Mouse (Mus musculus) cerebellum, postnatal 4 days (tissue): Measurements from ENCODE around the gene Triobp.
A peak's percentile ranks its signal among the peaks of the same experiment; 100 is the strongest.

Experiments used
- DNase-seq, 2 experiments: peaks; one replicate each; pipeline ENCODE4 v3.0.0; 2022; ENCODE audit warnings: low spot score in 2 of 2, mixed read lengths in 1 of 2

The Triobp gene

DNA sequence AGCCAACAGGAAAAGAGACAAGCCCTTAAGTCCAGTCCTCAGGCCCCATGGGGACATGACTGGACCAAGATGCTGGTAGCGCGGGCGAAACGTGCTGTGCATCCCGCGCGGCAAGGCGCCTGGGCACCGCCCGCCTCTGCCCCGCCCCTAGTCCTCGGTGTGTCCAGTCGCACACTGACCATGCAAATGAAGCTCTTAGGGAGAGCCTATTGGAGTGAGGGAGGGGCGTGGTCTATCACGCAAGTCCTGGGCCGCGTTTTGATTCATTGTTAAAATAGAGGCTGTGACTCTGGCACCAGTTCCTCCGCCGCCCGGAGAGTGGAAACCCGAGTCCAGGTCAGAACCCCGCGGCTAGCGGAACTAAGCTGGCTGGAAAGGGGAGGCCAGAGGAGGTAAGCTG, at the start of gene Triobp:
Triobp (plus strand) TSS at position 68 of the 400 bp plus-strand sequence.
- DNase-seq = peak; percentile 60 to 80

DNA sequence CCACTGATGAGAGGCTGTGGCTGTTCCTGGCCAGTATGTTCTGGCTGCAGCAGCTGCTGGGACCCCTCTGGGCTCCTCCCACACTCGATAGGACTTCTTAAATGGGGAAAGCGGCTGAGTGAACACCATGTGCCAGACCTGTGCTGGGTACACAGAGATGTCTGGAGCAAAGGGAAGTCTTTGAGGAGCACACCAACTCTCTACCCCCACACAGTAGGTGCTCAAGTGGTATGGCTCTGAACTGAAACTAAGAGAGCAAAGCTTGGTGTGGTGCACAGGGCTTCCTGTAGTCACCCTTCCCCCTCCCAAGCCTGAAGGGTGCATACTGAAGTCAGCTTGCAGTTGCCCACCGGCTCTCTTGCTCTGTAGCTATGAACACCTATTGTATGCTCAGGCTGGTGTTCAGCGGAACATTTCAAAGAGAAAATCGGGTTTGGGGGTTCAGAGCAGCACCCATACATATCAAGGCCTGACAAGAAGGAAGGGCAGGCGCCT, 49.0 kb upstream of the Triobp start:
- no peak for DNase-seq

DNA sequence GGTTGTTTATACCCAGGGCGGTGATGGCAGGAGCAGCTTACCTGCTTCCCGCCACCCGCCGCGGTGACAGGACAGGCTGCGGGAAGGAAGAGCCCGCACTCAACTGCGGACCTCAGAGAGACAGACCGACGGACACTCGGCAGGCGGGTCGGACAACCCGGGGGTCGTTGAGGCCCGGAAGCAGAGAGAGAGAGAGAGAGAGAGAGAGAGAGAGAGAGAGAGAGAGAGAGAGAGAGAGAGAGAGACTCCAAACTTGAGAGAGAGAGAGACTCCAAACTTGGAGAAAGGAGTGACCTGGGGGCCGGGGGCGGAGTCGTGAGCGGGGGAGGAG, 48.1 kb upstream of the Triobp start, which contains the start of gene Gm49510:
Gm49510 (plus strand) TSS at position 259 of the 331 bp plus-strand sequence.
- no peak for DNase-seq

DNA sequence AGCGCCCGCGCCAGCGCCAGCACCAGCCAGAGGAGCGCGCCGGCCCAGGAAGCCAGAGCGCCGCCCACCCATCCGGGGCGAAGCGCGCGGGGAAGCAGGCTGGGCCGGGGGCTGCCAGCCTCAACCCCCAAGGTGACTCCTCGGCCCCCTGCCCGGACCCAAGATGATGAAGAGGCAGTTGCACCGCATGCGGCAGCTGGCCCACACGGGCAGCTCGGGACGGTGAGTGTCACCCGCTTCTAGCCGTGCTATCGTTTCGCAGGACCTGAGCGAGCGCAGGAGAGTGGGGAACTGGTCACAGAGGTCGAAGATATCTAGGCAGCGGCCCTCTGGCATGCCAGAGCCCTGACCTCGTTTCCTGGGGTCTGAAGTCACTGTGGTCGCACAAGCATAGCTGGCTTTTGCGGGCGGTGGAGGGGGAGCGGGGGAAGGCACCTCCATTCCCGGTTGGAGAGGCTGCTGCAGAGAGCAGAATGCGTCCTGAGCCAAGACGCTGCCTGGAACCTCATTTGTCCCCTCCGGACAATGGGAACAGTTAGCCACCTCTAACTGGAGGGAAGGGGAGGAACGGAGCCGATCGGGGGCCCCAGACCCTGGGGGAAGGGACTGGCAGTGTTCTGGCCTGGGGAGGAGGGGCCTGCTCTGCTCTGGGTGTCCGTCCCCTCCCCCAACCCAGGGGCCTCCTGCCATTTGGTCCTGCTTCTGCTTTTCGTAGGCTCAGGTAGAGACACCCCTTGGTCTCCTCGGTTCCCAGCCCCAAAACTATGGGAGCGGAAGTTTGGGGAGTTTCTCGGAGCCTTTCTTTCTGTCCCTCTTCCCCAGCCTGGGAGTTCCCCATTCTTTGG, 47.6 kb upstream of the Triobp start, which contains the start of gene Sh3bp1:
Sh3bp1 (plus strand) TSS at position 29 of the 845 bp plus-strand sequence.
- no peak for DNase-seq

DNA sequence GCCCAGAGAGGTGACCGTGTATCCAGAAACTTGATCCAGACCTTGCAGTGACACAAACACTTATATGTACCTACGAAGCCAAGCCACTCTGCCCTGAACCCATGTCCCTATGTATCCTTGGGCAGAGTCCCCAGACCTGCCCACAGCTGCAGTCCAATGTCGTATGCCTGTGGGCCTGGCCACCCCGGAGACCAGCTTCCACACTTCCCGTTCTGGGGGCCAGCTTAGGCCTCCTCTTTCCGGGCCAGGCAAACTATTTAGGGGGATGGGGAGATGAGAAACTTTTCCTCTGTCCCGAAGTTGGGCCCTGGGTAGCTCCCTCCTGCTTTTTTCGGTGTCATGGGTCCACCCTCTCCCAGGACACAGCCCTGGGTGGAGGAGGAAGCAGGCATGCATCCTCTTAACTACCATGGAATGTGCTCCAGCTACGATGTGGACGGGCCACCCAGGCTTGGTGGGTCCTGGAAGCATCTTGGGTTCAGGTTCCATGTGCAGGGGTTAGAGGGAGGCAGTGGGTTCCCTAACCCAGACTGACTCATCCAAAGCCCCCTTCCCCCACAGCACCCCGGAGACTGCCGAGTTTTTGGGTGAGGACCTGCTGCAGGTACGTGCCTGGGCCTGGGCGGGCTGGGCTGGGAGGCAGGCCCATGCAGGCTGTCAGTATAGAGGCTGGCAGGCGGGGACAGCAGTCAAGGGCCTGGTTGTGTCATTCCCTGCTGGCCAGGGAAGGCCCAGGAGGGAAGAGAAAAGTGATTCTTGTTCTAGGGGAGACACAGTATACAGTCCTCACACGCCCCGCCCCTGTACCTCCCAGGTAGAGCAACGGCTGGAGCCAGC, 46.7 kb upstream of the Triobp start:
- no peak for DNase-seq

DNA sequence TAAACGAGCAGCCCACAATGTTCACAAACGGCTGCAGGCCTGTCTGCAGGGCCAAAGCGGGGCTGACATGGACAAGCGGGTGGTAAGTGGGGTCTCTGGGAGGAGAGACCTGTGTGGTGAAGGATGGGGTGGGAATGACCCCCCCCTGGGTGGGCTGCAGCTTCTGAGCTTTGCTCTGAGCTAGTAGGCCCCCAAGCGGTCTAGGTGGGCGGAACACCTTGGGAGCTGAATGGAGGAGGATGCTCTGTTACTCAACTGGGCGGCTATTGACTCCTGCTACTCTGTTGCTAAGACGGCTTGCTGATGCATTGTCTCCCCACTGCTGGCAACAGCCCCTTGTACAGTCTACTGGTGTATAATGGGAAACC, 46.1 kb upstream of the Triobp start:
- DNase-seq = no peak

DNA sequence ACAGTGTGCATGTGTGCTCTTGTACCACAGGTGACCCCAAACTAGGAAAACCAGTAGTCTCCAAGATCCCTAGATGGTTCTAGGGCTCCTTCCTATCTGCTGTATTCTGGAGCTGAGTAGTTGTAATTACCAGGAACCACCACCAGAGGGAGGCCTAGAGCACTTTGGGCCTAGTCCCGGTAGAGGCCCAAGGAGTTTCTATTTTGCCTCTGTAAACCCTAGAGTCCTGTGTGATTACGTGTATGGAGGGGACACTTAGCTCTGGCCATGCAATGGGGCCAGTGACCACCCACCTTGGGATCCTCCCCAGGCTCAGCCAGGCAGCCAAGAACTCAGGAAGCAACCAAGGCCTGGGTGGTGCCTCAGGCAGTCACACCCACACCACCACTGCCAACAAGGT, 44.3 kb upstream of the Triobp start:
- DNase-seq = peak; percentile 59 to 87

DNA sequence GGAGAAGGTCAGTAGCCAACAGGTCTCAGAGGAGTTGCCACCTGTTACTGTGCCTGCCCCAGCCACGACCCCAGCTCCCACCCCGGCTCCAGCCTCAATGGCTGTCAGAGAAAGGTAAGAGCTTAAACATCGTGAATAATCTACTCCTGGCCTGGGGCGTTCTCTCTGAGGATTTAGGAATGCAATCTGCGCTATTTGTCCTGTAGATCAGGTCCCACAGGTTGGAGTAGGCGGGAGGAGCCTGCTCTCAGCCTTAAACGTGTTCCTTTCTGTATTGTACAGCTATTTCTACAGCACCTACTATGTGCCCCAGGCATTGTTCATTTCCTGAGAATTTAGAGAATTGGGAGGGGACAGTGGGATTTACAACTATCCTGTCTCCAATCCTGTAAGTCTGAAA, 39.1 kb upstream of the Triobp start:
- DNase-seq = no peak

DNA sequence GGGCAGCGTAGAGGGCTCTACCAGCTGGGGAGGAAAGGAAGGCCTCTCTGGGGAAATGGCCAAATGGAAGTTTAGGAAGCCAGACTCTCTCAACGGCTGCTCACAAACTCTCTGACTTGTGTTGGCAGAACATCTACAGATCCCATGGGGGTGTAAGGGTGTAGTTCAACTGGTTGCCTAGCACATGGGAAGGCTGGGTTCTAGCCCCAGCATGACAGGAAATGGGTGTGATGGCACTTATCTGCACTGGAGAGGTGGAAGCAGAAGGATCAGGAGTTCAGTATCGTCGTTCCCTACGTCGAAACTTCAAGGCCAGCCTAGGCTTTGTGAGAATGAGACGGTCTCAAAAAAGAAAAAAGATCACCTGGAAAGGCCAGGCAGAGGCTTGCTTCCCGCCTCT, 38.5 kb upstream of the Triobp start:
- no peak for DNase-seq

DNA sequence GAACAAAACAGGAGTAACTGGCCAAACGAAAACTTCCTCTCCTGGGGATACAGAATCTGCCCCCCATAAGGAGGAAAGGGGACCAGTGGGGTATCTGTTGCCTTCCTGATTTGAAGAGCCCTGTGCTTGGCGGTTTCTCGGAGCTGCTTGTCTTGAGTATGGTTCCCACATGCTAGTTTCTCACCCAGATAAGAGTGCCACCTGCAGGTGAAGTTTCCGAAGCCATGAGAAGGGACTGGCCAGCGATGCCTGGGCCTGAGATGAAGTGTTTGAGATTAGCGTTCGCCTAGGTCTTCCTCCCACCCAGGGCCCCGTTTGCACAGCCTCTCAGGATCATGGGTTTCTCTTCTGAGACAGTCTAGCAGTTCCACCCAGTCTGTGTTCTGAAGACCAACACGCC, 35.5 kb upstream of the Triobp start:
- DNase-seq = peak in 1 of 2 experiments; percentile 42

DNA sequence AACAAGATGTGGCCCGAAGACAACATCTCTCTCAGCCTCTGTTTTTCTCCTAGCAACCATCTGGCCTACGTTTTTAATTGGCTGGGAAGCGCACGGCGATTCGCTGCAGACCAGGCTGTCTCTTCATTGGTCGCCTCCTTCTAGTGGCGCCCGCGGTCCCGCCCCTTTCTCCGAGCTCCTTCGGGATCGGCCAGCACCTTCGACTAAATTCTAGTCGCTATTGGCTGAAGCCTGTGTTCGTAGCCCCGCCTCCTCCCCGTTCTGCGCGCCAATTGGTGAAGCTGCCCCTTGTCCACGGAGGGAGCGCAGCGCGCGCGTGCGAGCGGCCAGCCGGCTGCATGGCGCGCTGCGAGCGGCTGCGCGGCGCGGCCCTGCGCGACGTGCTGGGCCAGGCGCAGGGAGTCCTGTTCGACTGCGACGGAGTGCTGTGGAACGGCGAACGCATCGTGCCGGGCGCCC, 33.9 kb upstream of the Triobp start, which contains the start of gene Pdxp:
Pdxp (plus strand) TSS at position 288 of the 459 bp plus-strand sequence.
- peak; percentile 90 to 97 for DNase-seq

DNA sequence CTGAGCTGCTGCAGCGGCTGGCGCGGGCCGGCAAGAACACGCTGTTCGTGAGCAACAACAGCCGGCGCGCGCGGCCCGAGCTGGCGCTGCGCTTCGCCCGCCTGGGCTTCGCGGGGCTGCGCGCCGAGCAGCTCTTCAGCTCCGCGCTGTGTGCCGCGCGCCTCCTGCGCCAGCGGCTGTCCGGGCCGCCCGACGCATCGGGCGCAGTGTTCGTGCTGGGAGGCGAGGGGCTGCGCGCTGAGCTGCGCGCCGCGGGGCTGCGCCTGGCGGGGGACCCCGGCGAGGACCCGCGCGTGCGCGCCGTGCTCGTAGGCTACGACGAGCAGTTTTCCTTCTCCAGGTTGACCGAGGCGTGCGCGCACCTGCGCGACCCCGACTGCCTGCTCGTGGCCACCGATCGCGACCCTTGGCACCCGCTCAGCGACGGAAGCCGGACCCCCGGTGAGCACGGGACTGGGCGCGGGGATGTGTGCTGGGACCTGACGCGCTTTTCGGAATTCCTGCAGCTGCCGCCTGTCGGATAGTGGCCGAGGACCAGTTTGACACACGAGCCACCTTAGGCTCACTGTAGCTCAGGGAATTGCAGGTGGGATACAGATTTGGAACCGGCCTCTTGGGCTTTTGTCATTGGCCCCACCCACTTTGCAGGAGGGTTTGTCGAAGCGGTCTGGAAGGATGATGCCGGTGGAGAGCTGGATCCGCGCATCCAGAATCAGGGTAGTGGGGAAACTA, 33.3 kb upstream of the Triobp start:
- peak; percentile 58 to 64 for DNase-seq

DNA sequence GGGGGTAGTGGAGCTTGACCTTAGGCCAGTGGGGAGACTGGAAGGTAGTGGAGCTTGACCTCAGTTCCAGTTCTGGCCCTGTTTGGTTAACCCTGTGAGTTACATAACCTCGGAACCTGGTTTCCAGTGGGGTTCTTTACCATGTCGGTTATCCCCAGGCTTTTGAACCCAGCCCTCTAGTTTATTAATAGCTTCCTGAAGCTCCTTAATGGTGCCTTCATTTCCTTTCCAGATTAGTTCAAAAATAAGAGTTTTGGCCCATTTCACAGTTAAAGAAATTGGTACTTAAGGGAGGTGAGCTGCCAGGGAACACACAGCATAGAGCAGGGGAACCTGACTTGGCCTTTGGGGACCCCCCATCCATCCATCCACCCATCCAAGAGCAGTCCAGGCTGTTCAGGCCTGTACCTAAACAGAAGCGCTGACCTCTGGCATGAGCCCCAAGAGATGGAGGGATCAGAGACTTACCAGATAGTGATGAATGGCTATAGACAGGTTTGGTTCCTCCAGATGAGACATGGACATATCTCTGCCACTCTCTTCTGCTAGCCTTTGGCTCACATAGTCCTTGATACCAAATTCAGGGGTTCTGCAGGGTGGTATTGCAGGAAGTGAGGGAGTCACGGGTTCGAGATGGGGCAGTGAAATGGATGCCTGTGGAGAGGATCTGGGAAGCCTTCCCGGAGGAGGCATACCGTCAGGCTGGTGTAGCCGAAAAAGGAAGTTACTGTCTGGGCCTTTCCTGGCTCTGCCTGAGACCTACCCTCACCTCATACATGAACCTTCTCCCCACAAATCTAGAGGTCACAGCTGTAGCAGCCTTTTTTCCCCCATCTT, 32.5 kb upstream of the Triobp start:
- DNase-seq = no peak

DNA sequence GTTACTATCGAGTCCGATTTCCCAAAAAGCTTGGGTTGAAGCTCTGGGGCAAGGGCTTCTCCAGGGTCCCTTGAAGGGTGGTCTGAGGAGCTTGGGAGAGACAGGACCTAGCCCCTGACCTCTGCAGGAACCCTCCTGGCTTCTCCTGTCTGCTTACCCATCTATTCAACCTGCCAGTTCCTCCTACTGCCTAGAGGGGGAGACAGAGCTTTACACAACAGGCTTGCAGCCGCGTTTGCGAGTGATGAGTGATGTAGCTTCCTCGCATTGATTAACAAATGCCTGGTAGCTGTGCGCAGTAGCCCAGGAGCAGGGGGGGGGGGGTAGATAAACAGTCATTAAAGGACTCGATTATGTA, 31.9 kb upstream of the Triobp start:
- DNase-seq = peak in 1 of 2 experiments; percentile 65

DNA sequence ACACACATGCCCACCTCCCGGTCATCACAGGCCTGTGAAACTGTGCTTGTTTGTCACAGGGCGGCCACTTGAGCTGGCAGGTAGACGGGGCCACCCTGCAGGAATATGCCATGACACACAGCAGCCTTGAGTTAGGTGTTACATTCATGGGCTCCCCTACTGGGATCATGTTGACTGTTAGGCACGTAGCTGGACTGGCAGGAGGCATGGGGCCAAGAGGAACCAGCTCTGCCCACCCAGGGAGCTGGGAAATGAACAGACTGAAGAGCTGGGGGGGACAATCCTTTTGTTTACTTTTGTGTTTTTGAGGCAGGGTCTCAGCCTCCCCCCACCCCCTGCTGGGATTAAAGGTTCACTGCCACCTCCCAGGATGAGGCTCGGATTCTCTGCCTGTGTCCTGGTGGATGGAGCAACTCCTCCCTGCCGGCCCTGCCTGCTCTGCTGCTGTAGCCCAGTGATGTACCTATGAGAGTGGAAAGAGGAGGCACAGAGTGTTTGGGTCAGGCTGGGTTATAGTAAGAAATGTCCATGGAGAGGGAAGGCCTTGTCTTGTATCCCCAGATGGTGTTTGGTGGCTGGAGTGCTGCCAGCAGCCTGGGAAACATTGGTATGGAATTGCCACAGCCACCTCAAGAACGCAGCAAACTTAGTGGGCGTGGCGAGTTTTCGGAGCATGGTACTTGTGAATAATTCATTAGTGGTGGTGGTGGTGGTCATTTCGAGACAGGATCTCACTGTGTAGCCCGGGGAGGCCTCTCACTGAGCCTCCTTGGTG, 31.3 kb upstream of the Triobp start:
- peak in 1 of 2 experiments; percentile 44 for DNase-seq

DNA sequence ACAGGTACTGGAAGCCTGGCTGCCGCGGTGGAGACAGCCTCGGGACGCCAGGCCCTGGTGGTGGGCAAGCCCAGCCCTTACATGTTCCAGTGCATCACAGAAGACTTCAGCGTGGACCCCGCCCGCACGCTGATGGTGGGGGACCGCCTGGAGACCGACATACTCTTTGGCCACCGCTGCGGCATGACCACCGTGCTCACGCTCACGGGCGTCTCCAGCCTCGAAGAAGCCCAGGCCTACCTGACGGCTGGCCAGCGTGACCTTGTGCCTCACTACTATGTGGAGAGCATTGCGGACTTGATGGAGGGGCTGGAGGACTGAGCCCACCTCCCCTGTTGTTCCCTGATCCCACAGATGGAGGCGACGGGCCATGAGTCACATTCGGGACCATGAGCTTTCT, 29.4 kb upstream of the Triobp start:
- DNase-seq = no peak

DNA sequence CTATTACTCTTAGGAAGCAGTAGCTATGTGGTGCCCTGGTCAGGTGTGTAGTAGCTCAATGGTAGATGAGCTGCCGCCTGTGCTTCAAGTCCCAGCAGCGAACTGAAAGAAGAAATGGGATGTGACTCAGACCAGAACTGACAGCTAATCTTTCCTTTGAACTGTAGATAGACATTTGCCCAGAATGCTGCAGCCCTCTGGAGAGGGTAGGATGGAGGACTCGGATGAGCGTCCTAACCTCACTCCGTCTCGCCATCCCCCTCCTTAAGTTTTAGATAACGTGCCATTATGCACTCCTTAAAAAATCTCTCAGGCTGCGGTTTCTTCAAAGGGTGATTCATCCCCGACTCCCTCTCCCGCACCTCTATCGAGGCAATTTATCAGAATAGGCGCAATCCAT, 27.6 kb upstream of the Triobp start:
- no peak for DNase-seq

DNA sequence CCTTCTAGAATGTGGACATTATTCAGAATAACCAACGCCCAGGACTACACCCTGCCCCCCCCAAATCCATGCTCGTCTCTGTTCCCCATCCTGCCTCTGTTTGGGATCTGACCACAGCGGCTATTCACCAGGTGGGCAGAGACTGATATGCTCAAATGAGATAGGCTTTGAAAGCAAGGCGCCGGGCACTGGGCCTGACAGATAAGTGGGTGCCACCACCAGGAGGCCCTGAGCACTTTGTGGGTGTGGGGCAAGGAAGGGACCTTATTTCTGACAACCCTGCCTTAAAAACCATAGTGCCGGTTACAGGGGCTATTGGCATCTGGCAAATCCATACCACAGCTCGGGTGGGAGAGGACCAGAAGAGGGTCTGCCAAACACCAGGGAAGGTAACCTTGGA, 24.8 kb upstream of the Triobp start:
- no peak for DNase-seq

DNA sequence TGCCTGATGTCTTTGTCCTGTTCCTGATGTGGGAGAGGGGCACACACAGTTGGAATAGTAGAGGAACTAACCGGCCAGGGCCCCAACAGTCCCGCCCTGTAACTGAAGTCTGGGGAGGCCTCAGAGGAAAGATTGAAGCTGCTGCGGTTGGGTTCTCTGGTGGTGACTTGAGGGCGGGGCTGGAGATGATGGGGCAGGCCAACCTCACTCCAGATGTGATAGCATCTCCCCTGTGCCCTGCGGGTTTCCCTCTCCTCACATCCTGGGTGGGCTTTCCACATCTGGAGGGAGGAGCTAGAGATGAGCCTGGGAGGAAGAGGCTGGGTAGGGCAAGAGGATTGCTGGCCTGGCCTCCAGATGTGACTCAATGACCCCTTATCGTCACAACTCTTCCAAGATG, 23.9 kb upstream of the Triobp start:
- no peak for DNase-seq

DNA sequence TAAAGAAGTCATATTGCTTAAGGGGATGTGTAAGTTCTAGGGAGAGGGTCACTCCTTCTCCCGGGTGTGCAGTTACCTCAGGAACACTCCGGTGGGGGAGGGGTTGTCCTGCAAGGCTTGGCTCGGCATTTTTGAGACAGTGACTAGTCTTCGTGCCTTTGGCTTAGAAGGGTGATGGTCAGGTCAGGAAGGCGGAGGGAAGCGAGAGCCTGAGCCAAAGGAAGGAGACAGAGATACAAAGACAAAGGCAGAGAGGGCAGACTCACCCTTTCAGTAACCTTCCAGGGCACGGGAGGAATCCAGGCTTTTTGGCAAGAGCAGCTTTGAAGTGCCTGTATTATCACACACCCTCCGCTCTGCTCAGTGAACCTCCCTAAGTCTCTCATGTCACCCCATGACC, 22.4 kb upstream of the Triobp start:
- DNase-seq = no peak
